Mouse (Mus musculus): Measurements from ENCODE around the gene Dhps.

- TF ChIP-seq CTCF (conservative IDR thresholded peaks at IDR 0.05; ENCODE audit: insufficient read depth, insufficient read length, low read depth, low read length) (no peak), POLR2A (IDR thresholded peaks at IDR 0.05; ENCODE audit: low read depth, low read length) (no peak)
Measured at GRCm38 (mm10) chr8:85027922-85028321, 43.6 kb upstream of the Dhps start.

Data from kidney, adult 2 months (tissue).